Mouse (Mus musculus): ENCODE results near the gene Fgfr2.
"Not testable (repeated sequence)": the region's sequence is repeated elsewhere in the genome, so short reads cannot be mapped to it uniquely, and the experiment has no call there.

The Fgfr2 gene

GRCm38 (mm10) chr7:132665664-132666382 lies 457.3 kb downstream of the Fgfr2 start:
- DNase-seq (ENCODE audit: low read depth, low spot score): no peak

DNA sequence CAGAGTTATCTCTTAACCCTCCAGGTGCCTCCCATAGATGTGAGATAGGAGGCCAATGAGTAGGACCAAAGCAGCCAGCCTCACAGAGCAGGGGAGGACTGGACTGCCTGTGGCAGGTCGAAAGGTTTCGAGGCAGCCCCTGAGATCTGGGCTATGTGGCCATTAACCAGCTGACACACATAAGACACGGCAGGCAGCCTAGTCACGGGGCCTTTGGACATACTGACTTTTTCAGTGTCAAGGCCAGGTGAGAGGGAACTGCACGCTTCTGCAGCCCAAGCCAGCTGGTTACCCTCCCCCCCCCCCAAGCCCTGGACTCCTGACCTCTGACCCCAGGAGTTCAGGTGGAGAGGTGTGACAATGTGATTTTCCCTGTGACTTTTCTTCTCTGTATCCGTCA lies 458.3 kb downstream of the Fgfr2 start:
- DNase-seq (ENCODE audit: low read depth, low spot score): no peak

- DNase-seq (ENCODE audit: low read depth, low spot score): not testable (repeated sequence)
Measured at GRCm38 (mm10) chr7:132662831-132663230, 460.3 kb downstream of the Fgfr2 start.

GRCm38 (mm10) chr7:132659633-132660032 lies 463.5 kb downstream of the Fgfr2 start:
- DNase-seq (ENCODE audit: low read depth, low spot score): no peak

GRCm38 (mm10) chr7:132658688-132659087 lies 464.5 kb downstream of the Fgfr2 start:
- no peak for DNase-seq (ENCODE audit: low read depth, low spot score)

DNA sequence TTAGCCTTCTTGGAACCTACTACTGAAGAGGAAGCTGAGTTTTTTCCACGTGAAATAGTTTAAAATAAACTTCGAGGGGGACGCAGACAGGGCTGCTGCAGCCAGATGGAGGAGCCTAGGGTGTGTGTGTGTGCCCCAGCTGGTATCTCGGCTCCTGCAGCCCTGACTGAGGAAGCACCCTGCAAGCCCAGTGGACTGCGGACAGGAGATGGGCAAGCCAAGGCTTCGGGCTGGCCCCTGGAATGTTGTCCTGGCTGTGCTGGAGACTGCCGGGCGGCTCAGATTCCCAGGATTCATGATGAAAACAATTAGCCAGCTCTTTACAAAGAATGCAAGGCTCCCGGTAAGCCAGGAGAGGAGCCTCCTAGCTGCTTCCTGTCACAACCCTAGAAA lies 465.1 kb downstream of the Fgfr2 start:
- DNase-seq (ENCODE audit: low read depth, low spot score): no peak

- DNase-seq (ENCODE audit: low read depth, low spot score): no peak
Measured at GRCm38 (mm10) chr7:132657371-132658057, 465.6 kb downstream of the Fgfr2 start.

DNA sequence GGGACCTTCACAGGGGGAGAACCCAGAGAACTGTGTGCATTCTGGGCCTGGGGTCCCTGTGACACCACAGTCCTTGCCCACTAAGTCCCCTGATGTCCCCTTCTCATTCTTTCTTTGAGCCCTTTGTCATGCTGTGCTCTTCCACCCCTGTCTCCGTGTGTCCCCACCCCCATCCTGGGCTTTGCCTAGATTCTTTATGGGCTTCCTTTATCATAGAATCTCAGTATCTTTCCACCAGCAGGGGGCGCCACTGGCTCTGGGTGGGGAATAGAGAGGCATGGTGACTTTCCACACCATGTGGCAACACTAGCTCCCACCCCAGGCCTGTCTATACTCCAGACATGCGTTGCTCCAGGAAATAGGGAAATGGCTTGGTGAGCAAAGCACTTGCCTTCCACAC lies 466.6 kb downstream of the Fgfr2 start:
- peak; percentile 84 for DNase-seq (ENCODE audit: low read depth, low spot score)

DNA sequence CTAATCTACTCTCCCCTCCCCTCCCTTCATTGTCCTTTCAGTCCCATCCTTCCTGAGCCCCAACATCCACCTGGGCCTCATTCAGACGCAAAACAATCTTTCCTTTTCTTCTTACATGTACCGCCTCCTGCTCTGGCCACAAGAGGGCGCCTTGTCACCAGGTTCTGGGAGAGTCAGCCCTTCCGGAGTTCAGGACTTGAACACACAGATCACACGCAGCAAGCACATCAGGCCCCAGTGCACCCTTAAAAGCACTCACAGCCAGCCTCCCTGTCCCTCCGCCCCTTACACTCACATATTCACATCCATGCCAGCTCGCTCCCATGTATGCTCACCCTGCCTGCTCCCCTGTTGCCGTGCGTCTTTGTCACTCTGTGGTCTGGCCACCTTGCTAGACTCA lies 467.1 kb downstream of the Fgfr2 start:
- peak; percentile 93 for DNase-seq (ENCODE audit: low read depth, low spot score)

GRCm38 (mm10) chr7:132654412-132654811 lies 468.7 kb downstream of the Fgfr2 start:
- DNase-seq (ENCODE audit: low read depth, low spot score): peak; percentile 83

DNA sequence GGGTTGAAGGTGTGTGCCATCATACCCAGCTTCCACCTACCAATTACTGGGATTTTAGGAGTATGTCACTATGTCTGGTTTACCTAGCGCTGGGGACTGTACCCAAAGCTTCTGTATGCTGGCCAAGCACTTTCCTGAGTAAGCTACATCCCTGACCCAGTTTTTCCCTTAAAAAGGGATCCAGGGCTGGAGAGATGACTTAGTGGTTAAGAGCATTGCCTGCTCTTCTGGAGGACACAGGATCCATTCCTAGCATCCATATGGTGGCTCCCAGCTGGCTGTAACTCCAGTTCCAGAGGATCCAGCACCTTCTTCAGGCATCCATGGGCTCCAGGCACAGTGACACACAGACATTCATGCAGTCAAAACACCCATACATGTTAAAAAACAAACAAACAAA lies 476.6 kb downstream of the Fgfr2 start:
- DNase-seq (ENCODE audit: low read depth, low spot score): no peak

DNA sequence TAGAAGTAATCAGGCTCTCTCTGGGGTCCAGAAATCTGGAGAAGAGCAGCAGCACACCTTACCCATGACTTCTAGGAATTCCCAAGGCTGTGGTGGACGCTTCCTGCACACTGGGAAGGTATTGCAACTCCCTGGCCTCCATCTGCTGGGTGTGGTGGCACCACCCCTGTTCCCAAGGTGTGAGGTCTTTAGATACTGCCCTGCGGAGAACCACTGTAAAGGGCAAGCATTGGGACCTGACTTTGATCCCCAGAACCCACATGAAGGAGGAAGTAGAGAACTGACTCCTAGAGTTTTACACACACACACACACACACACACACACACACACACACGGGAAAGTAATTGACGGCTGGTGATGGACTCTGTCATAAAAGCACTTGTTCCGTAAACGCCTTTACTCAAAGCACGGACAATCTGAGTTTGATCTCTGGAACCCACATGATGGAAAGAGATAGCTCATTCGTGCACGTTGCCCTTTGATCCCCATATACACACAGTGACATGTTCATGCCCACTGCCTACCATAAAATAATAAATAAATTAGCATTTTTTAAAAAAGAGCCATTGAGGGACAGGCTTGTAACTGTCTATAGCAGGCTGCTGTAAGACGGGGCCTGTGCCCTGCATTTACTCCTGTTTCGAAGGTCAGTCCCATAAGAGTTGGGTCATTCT lies 478.4 kb downstream of the Fgfr2 start:
- no peak for DNase-seq (ENCODE audit: low read depth, low spot score)

DNA sequence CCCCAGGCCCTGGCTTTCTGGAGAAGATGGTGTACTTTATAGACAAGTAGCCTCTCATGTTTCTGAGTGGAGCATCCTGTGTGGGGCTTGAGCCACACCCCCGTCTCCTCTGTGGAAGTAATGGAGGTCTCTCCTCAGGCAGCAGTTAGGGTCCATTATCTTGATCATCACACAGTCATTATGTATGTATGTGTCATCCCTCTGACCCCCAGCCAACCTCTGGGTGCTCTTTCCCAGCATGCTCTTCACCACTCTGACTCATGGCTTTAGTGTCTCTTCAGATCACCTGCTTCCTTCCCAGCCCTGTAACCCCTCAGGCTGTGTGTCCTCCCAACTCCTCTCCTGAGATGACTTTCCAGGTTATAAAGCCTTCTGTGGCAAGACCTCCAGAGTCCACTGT lies 481.5 kb downstream of the Fgfr2 start:
- no peak for DNase-seq (ENCODE audit: low read depth, low spot score)

- DNase-seq (ENCODE audit: low read depth, low spot score): no peak
Measured at GRCm38 (mm10) chr7:132640946-132641345, 482.2 kb downstream of the Fgfr2 start.

- peak; percentile 72 for DNase-seq (ENCODE audit: low read depth, low spot score)
Measured at GRCm38 (mm10) chr7:132638446-132639087, 484.6 kb downstream of the Fgfr2 start.

- DNase-seq (ENCODE audit: low read depth, low spot score): no peak
Measured at GRCm38 (mm10) chr7:132637292-132637691, 485.9 kb downstream of the Fgfr2 start.

DNA sequence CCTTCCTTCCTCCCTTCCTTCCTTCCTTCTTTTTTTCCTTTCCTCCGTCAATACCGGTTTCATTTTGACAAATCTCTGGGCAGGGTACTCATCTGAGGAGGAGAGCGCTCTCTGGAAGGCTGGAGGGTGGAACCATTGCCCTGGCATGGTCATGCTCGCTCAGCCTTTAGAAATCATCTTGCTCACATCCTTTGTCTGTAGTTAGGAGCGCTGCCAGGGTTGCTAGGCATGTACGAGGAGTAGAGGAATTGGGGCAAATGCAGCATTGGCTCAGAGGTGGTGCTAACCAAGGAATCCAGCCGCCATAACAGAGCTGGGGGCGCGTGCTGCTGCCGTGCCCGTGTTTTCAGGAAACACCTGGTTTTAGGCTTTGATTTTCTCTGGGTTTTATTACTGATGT lies 491.8 kb downstream of the Fgfr2 start:
- no peak for DNase-seq (ENCODE audit: low read depth, low spot score)

GRCm38 (mm10) chr7:132627448-132627847 lies 495.7 kb downstream of the Fgfr2 start:
- DNase-seq (ENCODE audit: low read depth, low spot score): peak; percentile 85

- DNase-seq (ENCODE audit: low read depth, low spot score): no peak
Measured at GRCm38 (mm10) chr7:132626174-132626573, 497.0 kb downstream of the Fgfr2 start.

DNA sequence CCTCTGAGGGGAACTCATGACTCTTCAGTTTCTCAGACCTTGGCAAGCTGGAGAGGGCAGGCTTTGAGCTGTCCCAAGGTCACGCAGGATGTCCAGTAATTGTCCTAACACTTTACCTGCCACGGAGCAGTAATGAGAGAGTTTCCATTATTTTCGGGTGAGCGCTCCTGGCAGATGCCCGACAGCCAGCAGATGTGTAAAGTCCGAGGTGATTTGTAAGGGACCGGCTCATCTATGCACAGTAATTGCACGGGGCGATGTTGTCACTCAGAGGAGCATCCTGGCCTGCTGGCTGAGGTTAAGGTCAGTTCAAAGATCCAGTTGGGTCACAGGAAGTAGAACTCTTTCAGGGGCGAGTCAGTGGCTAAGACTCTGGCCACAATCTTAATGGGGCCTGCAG lies 499.0 kb downstream of the Fgfr2 start:
- no peak for DNase-seq (ENCODE audit: low read depth, low spot score)

GRCm38 (mm10) chr7:132619975-132620918 lies 502.9 kb downstream of the Fgfr2 start:
- DNase-seq (ENCODE audit: low read depth, low spot score): no peak
